Mouse (Mus musculus) gonadal fat pad, adult 2 months (tissue): ENCODE results near the gene Plin5. TPM values are rescaled to one million over a fixed set of nuclear protein-coding genes. Genes with fewer than 3 reads are reported as not detected.

Experiments used
- DNase-seq: peaks from one replicate; pipeline ENCODE4 v3.0.0-alpha.2; 2012; ENCODE audit warnings: low read depth
- polyA plus RNA-seq: library from polyadenylated mRNA; depleted of rRNA; stranded (reverse); fragments of >200 nt; gene quantifications from 2 replicates; pipeline ENCODE4 v1.2.3, GENCODE M21; 2012

Gene Plin5
- polyA plus RNA-seq, 1 experiment, result 21.5 TPM

DNA sequence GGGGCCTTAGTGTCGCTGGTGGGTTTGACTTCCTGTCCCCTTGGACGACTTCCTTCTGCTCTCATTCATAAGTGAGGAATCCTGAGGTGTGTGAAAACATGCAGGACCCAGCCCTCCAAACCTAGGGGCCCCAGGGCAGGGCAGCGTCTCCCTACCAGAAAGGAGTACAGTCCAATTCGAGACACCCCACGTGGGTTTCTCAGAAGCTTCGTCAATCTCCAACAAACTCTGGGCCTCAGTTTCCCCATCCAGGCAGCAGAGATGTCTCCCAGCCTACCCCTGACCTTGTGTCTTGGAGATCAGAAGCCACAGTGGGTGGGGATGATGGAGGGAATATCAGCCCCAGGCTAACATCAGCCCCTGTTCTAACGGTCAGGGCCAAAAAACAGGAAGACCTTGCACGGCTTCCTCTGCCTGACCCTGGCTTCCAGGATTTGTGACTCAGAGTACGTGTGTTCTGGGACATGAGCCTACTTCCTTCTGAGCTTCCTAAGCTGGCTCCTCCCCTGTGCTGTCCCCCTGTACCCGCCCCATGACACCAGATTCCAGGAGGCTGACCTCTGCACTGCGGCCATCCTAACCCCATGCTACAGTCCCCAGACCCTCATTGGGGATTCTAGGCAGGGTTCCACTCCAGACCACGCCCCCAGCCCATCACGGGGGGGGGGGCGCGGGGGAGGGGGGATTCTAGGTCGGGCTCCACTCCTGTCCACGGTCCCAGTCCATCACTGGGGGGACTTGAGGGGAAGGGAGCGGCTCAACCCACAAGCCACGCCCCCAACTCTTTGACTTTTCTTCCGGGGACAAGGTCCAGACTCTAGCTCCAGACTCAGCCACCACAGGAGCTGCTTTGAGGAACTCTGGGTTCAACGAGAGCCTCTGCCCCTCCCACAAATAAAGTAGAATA, 16.3 kb upstream of the Plin5 start:
- no peak for DNase-seq

DNA sequence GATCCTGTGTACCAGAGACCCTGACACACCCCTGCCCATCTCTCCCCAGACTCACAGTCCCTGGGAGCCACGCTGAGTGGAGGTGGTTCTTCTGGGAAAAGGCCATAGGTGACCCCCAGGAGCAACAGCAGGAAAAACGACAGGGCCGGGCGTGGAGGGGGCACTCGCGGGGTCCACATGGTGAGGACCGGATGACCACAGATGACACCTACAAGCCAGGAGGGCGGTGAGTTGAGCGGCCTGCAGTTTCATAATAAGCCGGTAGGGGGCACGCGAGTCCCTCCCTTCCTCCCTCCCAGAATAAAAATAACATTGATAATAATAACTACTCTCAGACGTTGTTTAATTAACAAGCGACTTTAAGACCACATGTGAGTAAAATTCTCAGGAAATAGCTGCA, 15.3 kb upstream of the Plin5 start:
- no peak for DNase-seq

DNA sequence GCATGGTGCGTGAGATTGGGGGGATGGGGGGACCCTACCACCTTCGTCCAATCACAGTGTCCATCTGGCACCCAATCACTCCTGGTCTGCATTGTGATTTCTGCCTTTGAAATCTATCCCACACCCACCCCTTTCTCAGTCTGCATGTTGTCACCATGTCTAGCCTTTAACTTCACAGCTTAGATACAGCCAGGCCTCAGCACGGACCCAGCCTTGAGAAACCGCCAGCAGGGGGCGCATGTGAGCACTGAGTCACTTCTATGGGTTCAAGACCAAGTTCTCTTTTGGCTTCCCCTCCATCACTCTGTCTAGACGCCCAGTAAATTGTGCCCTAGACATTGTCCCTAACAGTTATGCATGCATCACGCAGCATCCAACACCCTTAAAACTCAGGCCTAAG, 14.4 kb upstream of the Plin5 start:
- no peak for DNase-seq

DNA sequence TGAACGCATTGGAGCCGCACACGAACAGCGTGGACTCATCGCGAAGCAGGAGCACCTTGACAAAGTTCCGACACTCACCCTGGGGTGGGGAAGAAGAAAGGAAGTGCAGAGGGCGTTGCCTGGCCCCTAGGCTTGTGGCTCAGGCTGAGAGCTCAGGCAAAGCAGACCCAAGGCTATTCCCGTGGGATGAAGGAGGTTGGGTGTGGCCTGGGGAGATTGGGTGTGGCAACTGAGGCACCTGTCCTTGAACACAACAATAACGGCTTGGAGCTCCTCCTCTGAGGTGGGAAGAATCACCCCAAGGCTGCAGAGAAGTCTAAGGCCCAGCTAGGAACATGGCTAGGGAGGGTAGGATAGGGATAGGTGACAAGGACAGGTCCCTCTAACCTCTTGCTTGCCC, 13.7 kb upstream of the Plin5 start:
- no peak for DNase-seq

DNA sequence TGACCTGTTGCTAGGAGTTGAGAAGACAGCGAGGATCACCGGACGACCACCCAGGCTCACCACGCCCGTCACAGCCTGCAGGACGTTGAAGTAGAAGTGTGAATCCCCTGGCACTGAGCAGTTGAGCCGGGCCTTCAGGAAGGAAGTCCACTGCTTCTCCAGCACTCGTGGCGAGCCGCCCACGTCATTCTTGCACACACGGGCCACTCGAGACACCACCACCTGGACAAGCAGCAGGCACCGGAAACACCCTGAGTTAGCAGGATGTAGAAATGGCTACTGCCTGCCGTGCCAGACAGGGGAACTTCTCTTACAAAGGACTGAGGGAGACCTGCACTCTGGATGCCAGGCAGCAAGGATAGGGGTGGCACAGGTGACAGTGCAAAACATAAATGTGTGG, 10.8 kb upstream of the Plin5 start:
- no peak for DNase-seq

DNA sequence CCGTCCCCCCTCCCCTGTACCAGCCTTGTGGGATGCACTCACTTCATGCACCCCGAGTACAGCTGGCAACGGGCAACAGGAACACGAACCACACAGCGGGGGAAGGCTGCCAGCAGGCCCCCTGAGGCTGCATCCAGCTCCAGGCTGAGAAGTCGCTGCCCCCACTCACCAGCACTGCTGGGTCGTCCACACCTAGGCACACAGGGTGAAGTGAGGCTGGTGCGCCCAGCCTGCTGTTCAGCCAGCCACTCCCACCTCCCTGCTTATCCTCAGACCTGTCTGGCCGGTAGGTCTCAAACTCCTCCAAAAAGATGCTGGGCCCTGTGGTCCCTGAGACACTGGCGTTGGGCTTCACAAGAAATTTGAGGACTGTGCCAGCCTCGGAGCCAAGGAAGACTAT, 8.8 kb upstream of the Plin5 start:
- DNase-seq, result no peak

DNA sequence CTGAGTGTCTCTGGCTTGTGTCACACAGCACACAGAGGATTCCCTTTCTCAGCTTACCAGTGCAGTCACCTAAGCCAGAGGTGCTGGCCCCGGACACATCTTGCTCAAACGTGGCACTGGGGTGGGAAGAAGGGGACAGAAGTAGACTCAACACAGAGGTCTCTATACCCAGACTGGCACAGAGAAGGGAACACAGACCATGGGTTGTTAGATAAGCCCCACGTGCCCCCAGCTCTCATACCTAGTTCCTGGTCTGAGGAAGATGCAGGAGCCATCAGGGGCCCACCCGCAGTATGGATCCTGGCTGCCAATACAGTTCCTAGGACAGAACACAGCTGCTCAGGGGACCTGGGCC, 7.9 kb upstream of the Plin5 start:
- no peak for DNase-seq

DNA sequence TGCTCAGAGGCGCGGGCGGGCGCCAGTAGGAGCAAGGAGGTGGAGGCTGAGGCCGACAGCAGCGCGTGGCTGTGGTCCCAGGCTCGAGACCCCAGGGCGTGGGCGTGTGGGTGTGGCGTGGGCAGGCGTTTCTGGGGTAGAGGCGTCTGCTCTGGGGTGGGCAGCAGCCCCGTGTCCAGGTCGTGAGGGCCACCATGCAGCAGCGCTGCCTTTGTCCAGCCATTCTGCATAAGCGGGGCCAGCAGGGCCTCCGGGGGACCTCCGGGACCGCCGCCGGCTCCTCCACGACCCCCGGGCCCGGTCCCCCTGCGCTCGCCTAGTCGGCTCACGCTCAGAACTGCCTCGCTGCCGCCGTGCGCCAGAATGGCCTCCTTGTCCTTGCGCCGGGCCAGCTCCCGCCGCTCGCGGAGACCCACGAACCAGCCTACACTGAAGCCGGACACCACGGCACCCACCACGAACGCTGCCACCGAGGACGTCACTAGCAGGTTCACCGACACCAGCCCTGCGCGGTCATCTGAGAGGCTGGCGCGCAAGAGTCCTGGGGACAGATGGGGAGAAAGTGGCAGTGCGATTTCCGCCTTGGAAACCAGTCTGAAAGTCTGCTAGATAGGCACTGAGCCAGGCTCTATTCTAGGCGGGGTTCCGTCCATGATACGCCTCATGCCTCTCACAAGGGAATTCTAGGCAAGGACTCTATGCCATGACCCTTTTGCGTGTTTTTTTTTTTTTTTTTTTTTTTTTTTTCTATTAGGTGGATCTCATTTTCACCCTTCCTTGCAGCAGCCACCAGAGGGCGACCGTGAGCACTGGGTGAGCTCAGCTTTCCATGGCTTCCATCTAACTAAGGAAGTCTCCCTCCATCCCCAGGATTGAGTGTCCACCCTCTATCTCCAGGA, 7.2 kb upstream of the Plin5 start:
- DNase-seq, result no peak

DNA sequence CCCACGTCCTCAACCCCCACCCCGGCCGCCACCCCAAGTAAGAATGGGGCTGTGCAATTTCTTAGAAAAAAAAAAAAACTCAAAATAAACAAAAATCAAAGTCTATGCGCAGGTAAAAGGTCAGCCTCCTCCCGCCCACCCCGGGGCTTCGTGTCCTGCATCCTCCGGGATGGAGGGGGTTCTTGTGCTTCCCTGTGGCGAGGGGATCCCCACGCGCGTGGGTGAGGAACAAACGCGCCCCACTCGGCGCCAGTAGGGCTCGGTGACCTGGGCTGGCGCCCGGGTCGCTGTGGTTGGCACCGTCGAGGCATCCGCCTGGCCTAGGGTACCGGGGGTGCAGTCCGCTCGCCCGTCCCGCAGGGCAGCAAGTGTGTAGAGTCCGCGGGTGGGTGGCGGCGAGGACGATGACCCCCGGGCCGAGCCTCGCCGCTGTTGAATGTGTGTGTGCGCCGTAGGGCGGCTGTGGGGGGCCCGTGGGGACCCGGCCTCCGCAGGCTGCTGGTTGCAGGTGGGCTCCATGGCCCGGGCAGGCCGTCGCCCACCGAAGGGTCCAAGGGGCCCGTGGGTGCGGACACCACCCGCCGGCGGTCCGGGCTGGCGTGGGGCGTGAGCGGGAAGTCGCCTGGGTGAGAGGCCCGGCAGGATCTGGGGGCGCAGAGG, 6.4 kb upstream of the Plin5 start:
- DNase-seq, result no peak

DNA sequence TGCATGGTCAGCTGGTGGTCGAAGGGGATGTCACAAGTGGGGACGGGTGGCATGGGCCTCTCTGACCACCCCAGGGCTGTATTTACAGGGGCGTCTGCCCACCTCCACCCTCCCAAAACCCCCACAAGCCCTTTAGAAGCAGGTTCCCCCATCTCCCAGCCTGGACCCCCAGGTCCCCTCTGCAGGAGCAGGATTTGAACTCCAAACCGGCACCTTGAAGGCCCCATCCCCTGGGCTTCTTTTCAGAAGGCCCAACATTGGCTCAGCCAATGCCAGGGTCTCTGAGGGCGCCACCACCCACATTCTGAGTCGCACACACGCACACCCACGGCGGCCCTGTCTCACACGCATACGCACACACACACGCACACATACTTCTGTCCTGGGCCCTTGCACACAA, 5.8 kb upstream of the Plin5 start:
- no peak for DNase-seq

DNA sequence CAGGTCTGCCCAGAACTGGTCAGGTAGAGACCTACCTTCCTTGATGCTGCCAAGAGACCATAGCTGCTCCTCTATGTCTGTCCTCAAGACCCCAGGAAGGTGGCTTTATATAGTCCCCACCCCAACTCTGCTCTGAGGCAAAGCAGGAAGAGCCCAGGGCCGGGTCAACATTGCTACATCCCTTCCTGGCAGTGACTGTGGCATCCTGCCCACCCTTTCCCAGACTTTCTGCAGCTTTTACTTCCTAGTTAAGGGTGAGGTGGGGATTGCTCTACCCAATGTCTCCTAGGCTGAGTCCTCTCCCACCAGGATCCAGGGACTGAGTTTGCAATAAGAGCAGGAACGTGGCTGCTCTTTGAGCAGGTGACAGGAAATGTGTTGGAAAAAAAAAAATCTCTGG, 4.4 kb upstream of the Plin5 start, which contains the start of gene Lrg1:
Gene Lrg1, minus strand, starts transcription at position 176 of the 400 bp plus-strand sequence.
- no peak for DNase-seq

DNA sequence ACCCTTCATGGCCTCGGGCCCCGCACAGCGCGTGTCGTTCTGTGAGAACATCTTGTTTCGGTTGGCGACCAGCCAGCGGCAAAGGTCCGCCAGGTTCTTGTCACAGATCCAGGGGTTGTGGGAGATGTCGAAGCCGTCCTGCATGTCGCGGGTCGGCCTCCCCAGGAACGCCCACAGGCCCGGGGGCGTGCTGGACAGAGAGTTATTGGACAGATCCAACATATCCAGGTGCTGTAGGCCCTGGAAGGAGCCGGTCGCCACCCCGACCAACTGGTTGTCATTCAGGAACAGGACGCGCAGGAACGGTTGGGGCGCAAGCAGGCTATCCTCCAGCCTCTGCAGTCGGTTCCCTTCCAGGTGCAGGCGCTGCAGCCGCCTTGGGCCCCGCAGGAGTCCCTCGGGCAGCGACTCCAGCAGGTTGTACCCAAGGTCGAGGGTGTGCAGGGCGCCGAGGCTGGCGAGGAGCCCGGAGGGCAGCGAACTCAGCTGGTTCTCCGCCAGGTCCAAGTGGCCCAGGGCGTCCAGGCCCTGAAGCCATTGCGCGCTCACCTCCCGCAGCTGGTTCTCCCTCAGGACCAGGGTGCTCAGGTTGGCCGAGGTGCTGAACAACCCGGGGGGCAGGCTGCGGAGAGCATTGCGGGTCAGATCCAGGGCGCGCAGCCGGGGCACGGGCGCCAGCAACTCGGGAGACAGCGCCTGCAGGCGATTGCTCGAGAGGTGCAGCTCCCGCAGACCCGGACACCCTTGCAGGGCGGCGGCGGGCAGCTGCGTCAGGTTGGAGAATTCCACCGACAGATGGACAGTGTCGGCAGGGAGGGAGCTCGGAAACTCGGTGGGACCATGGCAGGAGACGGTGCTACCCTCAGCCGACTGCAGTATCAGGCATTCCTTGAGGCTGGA, 2.8 kb upstream of the Plin5 start:
- no peak for DNase-seq

DNA sequence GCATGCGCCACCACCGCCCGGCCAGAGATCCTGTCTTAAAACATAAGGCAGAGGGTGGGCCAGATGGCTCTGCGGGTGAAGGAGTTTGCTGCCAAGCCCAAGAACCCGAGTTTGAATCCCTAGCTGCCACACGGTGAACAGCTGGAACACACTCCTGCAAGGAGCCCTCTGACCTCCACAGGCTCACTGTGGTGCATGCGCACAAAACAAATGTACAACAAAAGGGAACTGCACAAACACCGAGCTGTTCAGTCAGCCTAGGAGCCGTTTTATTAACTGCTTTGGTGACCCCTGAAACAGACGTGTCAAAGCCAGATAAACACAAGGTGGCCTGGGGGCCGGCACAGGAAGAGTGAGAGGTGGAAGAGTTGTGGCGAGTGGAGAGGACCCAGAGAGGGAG, 2.0 kb upstream of the Plin5 start:
- DNase-seq, result no peak

DNA sequence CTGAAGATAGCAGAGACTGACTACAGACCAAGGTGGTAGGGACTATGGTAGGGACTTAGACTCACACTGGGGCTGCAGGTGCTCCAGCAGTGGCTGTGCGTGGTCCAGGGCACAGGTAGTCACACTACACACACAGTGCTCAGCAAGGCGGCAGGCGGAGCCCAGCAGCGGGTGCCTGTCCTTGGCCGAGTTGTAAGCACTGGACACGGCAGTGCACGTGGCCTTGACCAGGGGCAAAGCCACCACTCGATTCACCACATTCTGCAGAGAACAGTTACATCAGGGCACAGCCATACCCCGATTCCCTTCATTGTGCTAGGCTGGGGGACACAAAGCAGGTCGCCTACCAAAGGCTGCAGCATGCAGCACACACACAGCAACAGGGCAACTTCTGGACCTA, 1.2 kb downstream of the Plin5 start:
- no peak for DNase-seq

DNA sequence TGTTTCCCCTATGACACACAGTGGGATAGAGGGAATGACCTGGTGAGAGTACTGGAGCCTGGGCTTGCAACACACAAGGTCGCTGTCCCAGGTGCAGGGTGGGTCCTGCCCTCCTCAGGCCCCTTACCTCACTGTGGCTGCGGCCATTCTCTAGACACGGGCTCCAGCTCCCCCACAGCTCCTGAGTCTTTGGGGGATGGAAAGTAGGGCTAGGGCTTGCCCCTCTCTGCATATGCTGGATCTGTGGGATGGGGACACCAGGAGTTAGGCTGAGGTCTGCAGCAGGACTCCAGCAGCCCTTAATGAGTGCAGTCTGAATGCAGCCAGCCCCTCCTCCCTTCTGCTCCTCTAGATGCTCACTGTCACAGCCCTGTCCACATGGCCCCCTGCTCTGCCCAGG, 4.7 kb downstream of the Plin5 start:
- DNase-seq, result no peak

DNA sequence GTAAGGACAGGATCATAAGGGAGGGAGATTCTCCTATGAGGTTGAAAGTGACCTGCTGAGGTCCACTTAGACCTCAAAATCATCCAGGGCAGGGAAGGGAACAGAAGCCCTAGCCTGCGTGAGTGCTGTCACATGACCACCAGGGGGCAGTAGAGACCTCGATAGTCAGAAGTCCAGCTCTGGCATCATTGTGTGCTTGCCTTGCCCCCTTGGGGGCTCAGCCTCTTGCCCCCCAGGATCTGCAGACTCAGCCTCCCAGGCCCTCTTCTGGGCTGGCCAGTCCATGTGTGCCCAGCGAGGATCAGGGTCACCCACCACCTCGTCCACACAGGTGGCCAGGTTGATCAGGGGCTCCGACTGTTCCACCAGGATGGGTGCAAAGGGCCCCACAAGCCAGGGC, 5.5 kb downstream of the Plin5 start:
- DNase-seq, result no peak

DNA sequence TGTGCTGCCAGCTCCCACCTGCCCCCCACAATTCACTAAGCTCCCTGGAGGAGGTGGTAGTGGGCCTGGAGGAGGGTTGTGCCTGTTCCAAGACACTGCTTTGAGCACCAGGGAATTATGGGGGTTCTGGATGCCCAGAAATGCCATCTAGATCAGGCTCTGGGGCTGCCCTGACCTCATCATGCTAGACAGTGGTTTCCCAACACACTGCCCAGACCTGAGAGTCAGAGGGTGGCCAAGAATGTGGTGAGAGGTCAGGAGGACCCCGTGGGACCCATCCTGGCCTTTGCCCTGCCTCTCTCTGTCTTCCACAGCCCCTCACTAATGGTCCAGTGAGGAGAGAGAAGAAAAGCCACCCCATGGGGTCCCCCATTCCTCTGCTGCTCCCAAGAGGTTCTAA, 6.4 kb downstream of the Plin5 start:
- DNase-seq, result no peak

DNA sequence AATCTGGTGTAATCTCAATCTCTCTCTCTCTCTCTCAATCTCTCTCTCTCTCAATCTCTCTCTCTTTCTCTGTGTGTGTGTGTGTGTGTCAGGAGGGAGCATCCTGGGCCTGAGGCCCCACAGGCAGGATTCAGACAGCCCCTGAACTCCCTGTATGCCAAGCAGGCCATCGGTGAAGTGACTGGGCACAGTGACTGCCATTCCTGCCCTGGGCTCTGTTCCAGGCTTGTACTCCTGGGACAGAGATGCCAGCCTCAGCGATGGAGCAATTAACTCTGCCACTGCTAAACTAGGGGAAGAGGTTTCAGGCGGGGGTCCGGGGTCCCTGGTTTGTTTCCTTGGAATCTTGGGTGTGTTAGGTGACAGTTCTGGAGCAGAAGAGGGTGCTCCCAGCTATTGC, 6.8 kb downstream of the Plin5 start:
- DNase-seq, result no peak

DNA sequence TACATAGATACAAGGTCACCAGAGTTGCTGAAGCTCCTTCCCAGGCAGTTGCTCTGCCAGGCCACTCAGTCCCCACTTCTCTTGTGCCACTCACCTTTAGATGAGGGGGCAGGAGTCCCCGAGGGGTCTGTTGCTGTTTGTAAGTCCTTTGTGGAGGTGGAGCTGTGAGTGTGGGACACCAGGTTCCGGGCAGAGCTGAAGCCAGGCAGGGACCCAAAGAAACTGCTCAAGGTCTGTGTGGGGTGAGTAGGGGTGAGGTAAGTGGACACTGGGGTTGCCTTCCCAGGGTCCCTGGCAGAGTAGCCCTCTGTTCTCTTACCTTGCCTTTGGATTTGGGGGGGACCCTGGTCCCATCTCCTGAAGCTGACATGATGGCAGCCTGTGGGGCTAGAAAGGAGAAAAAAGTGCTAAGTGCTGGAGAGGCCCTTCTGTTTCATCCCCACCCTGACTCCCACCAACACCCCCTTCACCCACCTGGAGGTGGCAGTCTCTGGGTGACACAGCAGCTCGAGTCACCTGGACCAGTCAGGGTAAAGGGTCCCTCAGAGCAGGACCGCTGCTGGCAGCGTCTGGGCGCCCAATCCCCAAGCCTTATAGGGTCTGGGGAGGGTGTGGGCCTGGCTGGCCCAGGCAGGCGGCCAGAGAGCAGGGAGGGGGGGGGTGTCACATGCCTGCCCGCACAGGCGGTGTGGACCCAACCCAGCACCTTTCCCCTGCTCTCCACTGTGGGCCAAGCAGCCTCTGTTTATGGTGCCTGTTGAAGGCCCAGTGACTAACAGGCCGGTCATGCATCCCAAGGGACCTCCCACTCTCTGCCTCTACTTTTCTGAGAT, 8.0 kb downstream of the Plin5 start, which contains the start of gene Plin4:
Gene Plin4, minus strand, starts transcription at position 585 of the 833 bp plus-strand sequence.
- no peak for DNase-seq

DNA sequence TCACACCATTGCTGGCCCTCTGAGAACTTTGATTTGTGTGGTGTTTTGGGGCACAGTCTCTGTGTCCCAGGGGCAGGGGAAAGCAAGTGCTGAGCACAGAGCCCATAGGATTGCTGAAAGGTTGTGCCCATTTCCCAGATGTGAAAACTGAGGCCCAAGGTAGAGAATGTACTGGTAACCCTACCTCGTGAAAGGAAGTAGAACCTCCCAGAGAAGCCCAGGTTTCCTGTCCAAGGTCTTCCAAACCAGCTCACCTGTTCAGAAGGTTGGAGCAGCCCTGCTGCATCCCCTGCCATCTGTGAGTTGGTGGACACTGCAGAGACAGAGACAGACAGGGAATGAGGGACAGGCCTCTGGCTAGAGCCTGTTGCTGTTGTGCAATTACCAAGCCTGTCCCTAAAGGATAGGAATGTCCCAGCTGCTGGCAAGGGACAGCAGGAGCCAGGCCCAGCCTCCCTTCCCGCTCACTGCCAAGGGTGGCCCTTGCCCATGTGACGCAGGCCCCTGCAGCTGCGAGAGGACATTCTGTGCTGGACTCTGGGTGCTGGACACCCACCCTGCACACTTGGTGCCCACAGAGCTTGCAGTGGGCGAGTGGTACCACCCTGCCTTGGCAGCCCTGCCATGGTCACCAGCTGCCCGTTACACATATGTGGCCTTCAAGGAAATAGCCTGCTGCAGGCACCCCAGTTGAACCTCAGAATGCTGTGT, 8.9 kb downstream of the Plin5 start:
- DNase-seq, result no peak
